Mouse (Mus musculus): ENCODE data around the gene Cic. TPM values are rescaled to one million over a fixed set of nuclear protein-coding genes. Genes with fewer than 3 reads are reported as not detected.

Cic gene
- total and polyA plus RNA-seq, 2 experiments from 2014 or later, result 31.3 to 121 TPM

- DNase-seq, result no peak
- Histone ChIP-seq H3K4me1 (ENCODE audit: insufficient read depth) (peaks cover 14% of the 10 kb centered on the region), H3K27me3 (ENCODE audit: insufficient read depth, low read length) (no peaks in the 10 kb centered on the region), H3K4me2 (ENCODE audit: low read depth) (no peak overlapping the region), H3K9me3 (ENCODE audit: low read length) (no peaks in the 10 kb centered on the region), H3K27ac (ENCODE audit: low read depth, low read length) (no peak overlapping the region), H3K9ac (no peak overlapping the region), H3K36me3 (ENCODE audit: insufficient read depth) (peaks cover 34% of the 10 kb centered on the region), H3K4me3 (ENCODE audit: low read depth, low read length) (no peak overlapping the region)
- TF ChIP-seq CTCF (IDR thresholded peaks at IDR 0.05; ENCODE audit: low read depth), result no peak
- no peak for ATAC-seq
- 90% methylated on average over 30 of the region's 30 CpGs for WGBS
Measured at GRCm38 (mm10) chr7:25271651-25272444, 4.3 kb downstream of the Cic start.

- Histone ChIP-seq H3K36me3 (ENCODE audit: insufficient read depth) (peaks cover 34% of the 10 kb centered on the region), H3K27me3 (ENCODE audit: insufficient read depth, low read length) (no peaks in the 10 kb centered on the region), H3K4me1 (ENCODE audit: insufficient read depth) (peaks cover 18% of the 10 kb centered on the region), H3K9me3 (ENCODE audit: low read length) (no peaks in the 10 kb centered on the region), H3K4me2 (ENCODE audit: low read depth) (no peak overlapping the region), H3K27ac (ENCODE audit: low read depth, low read length) (no peak overlapping the region), H3K9ac (no peak overlapping the region), H3K4me3 (ENCODE audit: low read depth, low read length) (no peak overlapping the region)
- WGBS, result 89% methylated on average over 38 of the region's 38 CpGs
- TF ChIP-seq CTCF (IDR thresholded peaks at IDR 0.05; ENCODE audit: low read depth), result no peak
- no peak for ATAC-seq
- DNase-seq, result no peak
Measured at GRCm38 (mm10) chr7:25272445-25273258, 5.1 kb downstream of the Cic start.

GRCm38 (mm10) chr7:25273259-25274241 lies 6.0 kb downstream of the Cic start:
- Histone ChIP-seq H3K4me3 (ENCODE audit: low read depth, low read length) (no peak overlapping the region), H3K27me3 (ENCODE audit: insufficient read depth, low read length) (no peaks in the 10 kb centered on the region), H3K27ac (ENCODE audit: low read depth, low read length) (no peak overlapping the region), H3K36me3 (ENCODE audit: insufficient read depth) (peaks cover 34% of the 10 kb centered on the region), H3K4me1 (ENCODE audit: insufficient read depth) (peaks cover 21% of the 10 kb centered on the region), H3K9me3 (ENCODE audit: low read length) (no peaks in the 10 kb centered on the region), H3K9ac (0 out of 2 replicates have a peak overlapping the region, but pooled peaks have one; percentile 2), H3K4me2 (ENCODE audit: low read depth) (no peak overlapping the region)
- DNase-seq (no peak), ATAC-seq (no peak)
- TF ChIP-seq CTCF (IDR thresholded peaks at IDR 0.05; ENCODE audit: low read depth), result no peak
- WGBS, result 90% methylated on average over 22 of the region's 22 CpGs

- Histone ChIP-seq H3K27me3 (ENCODE audit: insufficient read depth, low read length) (no peaks in the 10 kb centered on the region), H3K4me2 (ENCODE audit: low read depth) (no peak overlapping the region), H3K9me3 (ENCODE audit: low read length) (no peaks in the 10 kb centered on the region), H3K4me1 (ENCODE audit: insufficient read depth) (peaks cover 14% of the 10 kb centered on the region), H3K36me3 (ENCODE audit: insufficient read depth) (peaks cover 34% of the 10 kb centered on the region), H3K9ac (0 out of 2 replicates have a peak overlapping the region, but pooled peaks have one; percentile 2), H3K27ac (ENCODE audit: low read depth, low read length) (no peak overlapping the region), H3K4me3 (ENCODE audit: low read depth, low read length) (no peak overlapping the region)
- 61% methylated on average over 5 of the region's 5 CpGs for WGBS
- ATAC-seq (no peak), DNase-seq (no peak)
- TF ChIP-seq CTCF (IDR thresholded peaks at IDR 0.05; ENCODE audit: low read depth), result no peak
Measured at GRCm38 (mm10) chr7:25274571-25274970, 7.1 kb downstream of the Cic start.

GRCm38 (mm10) chr7:25274996-25275395 lies 7.5 kb downstream of the Cic start:
- 0 out of 2 replicates have a peak overlapping the region, but pooled peaks have one; percentile 2 for H3K9ac ChIP-seq
- TF ChIP-seq CTCF (IDR thresholded peaks at IDR 0.05; ENCODE audit: low read depth), result no peak
- no peak overlapping the region for H3K4me2 ChIP-seq (ENCODE audit: low read depth)
- peaks cover 34% of the 10 kb centered on the region for H3K36me3 ChIP-seq (ENCODE audit: insufficient read depth)
- H3K27me3 ChIP-seq (ENCODE audit: insufficient read depth, low read length), result no peaks in the 10 kb centered on the region
- no peak overlapping the region for H3K27ac ChIP-seq (ENCODE audit: low read depth, low read length)
- H3K4me1 ChIP-seq (ENCODE audit: insufficient read depth), result peaks cover 12% of the 10 kb centered on the region
- 92% methylated on average over 3 of the region's 3 CpGs for WGBS
- no peaks in the 10 kb centered on the region for H3K9me3 ChIP-seq (ENCODE audit: low read length)
- H3K4me3 ChIP-seq (ENCODE audit: low read depth, low read length), result no peak overlapping the region
- ATAC-seq (no peak), DNase-seq (no peak)

GRCm38 (mm10) chr7:25275555-25276298 lies 8.2 kb downstream of the Cic start:
- Histone ChIP-seq H3K9me3 (ENCODE audit: low read length) (no peaks in the 10 kb centered on the region), H3K4me2 (ENCODE audit: low read depth) (no peak overlapping the region), H3K9ac (no peak overlapping the region; the same call in 1 of the 2 replicates), H3K36me3 (ENCODE audit: insufficient read depth) (peaks cover 33% of the 10 kb centered on the region), H3K27ac (ENCODE audit: low read depth, low read length) (no peak overlapping the region), H3K27me3 (ENCODE audit: insufficient read depth, low read length) (no peaks in the 10 kb centered on the region), H3K4me1 (ENCODE audit: insufficient read depth) (peaks cover 17% of the 10 kb centered on the region), H3K4me3 (ENCODE audit: low read depth, low read length) (no peak overlapping the region)
- DNase-seq, result no peak
- TF ChIP-seq CTCF (IDR thresholded peaks at IDR 0.05; ENCODE audit: low read depth), result no peak
- WGBS, result 68% methylated on average over 9 of the region's 9 CpGs
- ATAC-seq, result no peak
